Mouse (Mus musculus) WW6 (cell line): ENCODE data around the gene Aspg.
A peak's percentile ranks its signal among the peaks of the same experiment; 100 is the strongest.

Source experiments
- DNase-seq: peaks from one replicate; pipeline ENCODE4 v3.0.0-alpha.2; 2013; ENCODE audit warnings: low read depth, low spot score

Aspg gene

DNA sequence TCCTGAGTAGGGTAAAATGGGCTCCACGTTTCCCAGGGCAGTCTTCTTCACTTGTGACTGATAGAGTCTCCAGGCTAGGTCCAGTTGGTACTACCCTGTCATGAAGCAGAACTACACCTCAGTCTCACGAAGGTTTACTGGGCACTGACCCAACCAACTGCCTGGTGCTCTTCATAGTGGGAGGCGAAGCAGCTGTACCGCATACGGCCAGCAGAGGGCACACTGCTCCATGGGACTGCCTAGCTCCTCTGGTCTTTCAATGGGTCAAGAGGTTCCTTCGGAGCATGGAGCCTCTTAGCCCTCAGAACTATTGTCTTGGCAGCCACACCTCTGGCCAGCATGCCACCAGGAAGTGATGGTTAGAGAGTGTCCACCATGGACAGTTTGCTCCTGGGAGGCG is 7.2 kb downstream of the Aspg start:
- DNase-seq = no peak

DNA sequence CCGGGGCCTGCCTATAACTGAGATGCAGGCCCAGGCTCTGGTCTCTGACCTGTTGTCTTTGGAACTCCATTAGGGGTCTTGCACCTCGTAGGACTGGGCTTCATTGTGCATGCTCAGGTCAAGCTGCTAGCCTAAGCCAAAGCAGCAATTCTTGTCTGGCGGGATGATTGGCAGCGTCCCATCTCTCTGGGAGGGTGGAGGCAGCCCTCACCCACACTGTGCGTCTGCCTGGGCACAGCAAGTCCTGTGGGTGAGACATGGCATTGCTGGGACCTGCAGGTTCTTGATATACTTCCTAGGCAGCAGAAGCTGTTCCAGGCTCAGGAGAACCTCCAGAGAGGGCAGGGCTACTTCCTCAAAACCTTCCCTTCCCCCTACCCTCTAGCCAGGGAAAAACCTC is 10.5 kb downstream of the Aspg start:
- no peak for DNase-seq

DNA sequence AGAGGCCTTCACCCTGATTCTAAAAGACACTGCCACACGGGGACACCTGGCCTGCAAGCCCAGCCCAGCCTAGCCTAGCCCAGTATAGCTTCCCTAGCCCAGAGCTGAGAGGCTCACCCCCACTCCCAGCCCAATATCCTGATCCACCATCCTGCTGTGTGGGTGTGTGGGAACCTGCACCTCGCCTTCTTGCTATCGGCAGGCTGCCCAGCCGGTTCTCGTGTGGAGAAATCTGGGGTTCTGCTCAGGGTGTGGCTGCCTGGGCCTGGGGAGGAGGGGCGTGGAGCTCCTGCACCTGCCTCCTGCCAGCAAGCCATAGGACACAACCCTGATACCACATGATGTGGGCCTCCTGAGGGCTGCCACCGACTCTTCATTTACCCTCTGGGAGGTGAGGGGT is 11.2 kb downstream of the Aspg start:
- DNase-seq = no peak

DNA sequence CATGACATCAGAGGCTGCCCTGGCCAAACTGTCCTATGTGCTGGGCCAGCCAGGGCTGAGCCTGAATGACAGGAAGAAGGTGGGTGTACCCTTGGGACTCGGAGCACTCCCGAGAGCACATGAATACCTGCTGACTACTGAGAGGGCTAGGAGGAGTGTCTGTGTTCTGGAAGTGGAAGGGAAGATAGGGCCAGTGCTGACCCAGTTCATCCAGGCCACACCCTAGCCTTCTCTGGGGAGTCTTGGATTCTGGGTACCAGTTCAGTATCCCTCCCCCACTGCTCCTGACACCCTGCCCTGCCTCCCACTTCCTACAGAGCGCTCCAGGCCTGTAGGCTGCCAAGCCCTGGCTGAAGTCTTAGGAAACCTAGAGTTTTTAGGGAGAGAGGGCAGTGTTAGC is 14.7 kb downstream of the Aspg start:
- no peak for DNase-seq

DNA sequence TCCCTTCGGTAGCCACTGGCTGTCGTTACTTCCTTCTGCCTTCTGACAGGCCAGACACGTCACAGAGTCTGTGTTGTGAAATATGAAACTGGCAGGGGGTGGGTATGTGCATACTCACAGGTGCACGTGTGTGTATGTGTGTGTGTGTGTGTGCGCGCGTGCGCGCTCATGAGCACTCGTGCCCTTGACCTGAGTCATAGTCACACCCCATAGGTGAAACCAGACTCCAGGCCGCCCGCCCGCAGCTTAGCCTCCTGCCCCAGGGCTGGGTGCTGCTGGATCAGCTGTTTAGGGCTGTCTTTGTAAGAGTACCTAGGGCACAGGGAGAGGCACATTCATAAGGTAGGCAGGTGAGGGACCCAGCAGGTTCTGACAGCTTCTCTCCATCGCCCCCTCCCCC is 19.4 kb downstream of the Aspg start:
- DNase-seq = no peak

DNA sequence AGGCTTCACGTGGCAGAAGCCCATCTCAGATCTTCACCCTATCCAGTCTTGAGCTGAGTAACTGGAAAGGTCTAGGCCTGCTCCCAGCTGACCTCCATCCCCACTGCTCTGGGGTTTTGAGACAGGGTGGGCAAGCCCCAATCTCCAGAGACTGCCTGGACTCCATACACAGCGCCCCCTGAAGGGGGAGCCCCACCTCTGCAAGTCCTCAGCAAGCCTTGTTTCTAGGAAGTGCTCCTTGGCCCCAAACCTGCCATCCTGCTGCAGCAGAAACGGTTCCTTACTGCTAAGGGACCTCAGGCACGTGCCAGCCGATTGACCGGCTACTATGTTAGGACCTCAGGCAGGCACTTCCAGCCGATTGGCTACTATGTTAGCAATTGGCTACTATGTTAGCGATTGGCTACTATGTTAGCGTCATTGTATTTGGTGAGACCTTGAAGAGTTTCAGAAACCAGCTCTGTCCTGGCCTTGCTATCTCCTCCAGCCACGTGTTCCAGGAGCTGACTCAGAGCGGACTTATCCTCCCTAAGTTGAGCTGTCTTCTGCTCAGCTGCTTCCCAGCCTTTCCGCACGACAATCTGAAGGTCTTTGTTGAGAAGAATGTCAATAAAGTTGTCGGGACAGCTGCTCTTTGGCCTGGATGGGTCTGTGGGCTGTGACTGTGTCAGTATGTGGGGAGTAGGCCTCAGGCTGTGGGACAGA is 20.6 kb downstream of the Aspg start:
- no peak for DNase-seq

DNA sequence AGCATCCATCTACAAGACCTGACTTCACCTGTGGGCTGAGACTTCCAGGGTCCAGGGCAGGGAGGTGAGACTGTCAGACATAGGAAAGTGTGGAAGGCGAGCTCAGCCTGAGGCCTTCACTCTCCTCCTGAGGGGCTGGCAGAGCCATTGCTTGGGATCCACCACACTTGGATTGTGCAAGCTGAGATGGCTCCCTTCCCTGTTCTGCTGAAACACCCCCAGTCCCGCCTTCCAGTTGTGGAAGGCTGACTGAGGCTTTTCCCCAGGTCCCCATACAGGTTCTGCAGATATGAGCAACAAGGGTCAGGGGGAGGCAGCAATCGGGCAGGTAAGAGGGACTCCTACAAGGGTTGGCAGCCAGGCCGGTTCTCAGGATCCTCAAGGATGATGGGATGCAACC is 22.0 kb downstream of the Aspg start:
- no peak for DNase-seq

DNA sequence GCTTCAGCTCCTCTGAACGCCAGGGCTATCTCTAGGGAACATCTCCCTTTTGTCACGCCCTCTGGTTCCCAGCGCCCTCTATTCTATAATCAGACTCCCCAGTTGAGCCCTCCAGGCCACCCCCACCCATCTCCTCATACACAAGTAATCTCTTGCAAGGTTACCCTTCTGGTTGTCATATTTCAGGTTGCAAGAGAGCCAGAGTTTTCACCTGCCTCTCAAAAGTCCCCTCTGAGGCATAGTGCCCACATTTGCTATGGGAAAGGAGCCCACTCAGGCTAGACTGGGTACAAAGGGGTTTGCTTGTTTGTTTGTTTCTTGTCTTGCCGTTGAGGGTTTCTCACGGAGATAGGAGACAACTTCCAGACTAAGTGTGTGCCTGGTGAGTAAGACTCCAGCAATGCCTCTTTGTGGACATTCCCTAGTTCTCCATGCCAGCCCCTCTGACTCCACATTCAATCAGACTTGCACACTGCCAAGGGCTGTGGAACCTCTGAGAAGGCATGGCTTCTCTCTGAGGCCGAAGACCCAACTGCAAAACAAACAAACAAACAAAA is 22.9 kb downstream of the Aspg start:
- DNase-seq = no peak

DNA sequence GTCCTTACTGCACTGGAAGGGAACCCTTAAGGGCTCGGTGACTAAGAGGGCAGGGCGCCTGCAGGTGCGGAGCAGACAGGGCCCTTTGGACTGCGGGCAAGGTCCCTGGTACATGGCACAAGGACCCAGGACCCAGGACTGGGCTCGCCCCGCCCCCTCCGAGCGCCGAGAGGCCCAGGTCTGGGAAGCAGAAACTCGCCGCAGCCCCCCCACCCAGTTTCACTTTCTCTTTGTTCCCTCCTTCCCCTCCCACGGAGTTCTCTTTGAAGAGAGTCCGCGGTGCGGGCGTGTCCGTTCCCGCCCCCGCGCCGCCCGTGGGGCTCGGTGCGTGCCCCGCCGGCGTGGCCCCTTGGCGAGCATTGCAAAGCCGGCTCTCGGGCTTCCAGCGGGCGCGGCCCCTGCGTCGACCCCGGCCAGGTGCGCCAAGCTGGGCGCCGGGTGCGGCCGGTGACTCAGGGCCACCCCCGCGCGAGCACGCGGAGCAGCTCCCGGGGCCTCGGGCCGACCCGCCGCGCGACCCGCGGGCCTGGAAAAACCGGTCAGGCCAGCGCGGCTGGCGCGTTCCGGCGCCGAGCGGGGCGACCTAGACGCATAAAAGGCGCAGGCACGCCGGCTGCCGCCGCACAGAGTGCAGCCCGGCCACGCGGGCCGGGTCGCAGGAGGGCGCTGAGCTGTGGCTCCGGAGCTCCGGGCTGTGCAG is 23.8 kb downstream of the Aspg start:
- no peak for DNase-seq

DNA sequence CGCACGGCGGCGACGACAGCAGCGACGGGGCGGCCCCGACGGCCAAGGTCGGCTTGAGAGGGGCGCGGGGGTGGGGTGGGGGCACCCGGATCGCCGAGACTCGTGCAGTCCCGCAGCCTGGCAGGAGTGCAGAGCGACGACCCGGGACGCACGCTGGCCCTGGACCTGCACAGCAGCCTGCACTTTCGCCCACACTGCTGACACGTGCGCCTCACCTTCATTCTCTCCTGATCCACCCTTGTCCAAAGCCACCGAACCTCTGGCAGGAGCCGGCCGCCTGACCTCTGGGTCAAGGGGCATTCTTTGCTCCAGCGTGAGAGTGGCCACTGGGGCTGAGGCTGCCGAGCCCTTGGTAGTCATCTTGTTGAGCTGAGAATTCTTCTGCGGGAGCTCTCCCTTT is 24.5 kb downstream of the Aspg start:
- DNase-seq = no peak

DNA sequence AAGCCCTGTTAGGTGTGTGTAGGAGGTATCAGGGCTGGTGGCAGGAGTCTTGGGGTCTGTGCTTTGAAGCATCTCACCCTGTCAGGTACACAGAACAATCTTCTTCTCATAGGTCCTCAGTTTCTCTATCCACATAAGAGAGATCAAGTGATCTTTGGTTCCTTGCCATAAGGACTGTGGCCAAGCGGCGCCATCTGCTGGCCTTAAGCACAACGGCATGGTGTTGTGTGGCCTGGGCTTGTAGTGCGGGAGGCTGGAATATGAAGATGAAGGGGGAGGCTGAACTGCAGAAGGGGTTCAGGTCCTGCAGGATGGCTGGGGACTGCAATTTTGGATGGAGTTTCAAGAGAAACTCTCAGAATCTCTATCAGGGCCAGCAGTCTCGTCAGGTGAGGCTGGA is 33.8 kb downstream of the Aspg start:
- DNase-seq = no peak

DNA sequence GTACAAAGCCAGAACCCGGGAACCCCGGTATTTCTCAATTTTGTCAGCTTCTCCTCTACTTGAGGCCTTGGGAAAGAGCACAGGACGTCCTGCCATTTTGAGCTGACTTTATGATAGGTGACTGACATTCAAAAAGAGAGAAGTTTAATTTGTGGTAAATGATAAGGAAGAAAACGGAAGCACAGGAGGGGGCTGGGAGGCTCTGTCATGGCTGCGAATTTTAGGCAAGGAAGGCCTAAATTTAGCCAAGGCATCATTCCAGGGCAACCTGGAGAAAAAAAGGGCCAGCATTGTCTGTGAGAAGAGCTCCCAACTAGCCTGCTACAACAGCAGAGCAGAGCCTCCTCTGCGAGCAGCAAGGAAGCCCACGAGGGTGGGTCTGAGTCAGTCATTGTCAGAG is 34.3 kb downstream of the Aspg start:
- no peak for DNase-seq

DNA sequence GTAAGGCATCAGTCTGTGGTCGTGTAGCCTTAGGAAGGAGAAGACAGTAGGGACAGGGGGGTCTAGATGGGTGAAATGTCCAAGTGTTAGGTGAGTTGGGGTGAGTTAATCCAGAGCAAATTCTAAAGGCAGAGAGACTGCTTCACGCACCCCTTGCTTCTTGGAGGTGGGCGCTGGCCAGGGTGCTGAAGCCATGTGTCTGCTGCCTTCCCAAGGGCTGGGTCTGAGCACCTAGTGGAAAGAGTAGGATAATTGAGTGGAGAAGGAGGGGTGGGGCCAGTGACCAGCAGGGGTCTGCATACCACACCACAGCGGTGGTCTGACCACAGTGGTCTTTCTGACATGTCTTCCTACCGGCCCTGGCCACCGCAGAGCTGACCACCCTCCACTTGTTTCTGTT is 34.8 kb downstream of the Aspg start:
- no peak for DNase-seq

DNA sequence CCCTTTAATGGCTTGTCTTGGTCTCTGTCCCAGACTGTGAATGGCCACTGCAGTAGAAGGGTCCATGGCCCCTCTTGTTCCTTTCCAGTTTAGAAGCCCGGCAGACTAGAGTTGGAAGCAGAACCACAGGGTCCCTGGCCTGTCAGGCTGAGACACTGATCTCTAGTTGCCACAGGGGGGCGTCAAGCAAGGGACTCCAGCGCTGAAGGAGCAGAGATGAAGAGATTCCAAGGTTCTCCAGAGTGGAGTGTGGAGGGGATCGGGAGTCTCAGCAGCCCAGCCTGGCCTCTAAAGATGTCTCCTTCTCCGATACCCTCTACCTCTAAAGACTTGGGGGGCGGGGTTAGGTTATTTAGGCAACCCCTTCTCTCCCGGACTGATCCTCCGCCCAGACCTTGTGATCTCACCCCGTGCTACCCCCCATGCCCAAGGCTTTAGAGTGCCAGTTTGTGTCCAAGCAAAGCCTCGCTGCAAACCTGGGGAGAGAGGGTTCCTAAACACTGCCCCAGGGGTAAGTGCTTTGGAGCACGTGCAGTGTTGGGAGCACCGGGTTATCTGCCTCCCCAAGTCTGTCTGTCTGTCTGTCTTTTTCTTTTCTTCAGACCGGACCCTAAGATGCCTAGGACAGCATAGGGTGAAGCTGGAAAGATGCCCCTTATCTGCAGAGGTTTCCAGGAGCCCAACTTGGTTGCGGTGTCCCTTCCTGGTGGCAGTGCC is 36.8 kb downstream of the Aspg start:
- peak; percentile 56 for DNase-seq

DNA sequence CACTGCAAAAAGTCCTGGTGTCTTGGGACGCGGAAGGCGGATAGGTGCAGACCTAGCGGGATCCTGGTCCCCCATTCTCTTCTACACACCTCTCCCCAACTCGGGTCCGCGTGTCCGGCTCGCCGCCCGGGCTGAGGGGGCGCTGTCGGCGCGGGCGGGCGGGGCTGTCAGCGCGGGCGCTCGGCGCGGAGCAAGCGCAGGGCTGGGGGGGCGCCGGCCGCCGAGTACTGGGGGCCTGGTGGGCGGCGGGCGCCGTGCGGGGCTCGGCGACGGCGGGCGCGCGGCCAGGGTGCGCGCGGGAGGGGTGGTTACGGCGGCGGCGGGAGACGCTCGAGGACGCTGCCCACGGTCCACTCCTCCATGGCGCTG is 37.3 kb downstream of the Aspg start:
- DNase-seq = no peak

DNA sequence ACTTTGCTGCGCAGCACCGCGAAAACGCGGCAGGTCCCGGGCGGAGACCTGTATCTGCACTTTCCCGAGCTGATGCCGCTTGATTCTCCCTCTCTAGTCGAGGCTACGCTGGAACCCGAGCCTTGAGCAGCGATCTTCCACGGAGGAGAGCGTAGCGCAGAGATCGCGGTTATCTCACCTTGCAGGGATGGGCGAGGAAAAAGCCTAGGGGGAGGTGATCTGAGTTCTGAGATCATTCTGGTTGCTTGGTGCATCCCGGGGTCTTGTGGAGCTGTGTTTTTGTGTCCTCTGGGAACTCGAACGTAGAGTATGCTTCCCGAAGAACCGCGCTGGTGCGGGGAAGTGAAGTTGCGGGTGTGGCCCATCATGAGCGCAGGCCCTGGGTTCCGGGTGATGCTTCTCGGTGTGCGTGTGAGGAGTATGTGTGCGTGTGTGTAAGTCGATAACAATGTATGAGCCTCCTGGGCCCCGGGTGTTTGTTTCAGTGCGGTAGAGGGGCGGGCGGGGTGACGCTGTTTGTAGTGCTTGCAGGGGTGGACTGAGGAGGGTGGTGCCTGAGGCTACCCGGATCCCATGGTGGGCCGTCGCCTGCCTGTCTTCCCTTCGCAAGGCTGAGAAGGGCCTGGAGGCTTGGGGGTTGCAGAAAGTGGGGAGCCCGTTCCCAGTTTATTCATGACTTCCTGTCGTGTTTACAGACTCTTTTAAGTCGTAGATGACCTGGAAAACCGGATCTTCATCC is 38.1 kb downstream of the Aspg start:
- no peak for DNase-seq

DNA sequence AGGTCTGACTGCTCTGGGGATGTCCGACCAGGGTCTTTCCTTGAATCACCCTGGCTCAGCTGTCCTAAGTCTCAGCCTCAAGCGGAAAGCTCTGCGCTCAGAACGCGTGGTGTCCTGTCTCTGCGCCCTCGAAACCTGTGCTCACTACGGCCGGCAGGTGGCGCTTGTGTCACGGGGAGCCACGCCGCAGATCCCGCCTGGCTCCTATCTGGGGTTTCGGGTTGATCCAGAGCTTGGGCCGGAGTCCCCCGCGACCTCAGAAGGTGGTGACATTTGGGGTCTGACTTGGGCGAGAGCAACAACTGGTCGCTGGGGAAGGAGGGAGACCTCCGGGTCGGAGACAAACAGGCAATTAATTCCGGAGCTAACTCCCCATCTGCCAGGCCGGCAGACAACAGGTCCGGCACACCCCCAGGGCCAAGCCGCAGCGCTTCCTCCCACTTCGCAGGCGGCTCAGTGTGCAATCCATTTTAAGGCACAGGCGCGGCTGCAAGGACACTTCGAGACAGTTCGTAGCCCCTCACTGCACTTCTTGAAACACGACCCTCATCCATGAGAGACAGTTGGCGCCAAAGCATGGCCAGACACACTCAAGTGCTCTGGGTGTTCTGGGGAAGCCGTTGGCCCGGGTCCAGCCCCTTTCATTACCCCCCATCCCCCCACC is 38.9 kb downstream of the Aspg start:
- peak; percentile 54 for DNase-seq

DNA sequence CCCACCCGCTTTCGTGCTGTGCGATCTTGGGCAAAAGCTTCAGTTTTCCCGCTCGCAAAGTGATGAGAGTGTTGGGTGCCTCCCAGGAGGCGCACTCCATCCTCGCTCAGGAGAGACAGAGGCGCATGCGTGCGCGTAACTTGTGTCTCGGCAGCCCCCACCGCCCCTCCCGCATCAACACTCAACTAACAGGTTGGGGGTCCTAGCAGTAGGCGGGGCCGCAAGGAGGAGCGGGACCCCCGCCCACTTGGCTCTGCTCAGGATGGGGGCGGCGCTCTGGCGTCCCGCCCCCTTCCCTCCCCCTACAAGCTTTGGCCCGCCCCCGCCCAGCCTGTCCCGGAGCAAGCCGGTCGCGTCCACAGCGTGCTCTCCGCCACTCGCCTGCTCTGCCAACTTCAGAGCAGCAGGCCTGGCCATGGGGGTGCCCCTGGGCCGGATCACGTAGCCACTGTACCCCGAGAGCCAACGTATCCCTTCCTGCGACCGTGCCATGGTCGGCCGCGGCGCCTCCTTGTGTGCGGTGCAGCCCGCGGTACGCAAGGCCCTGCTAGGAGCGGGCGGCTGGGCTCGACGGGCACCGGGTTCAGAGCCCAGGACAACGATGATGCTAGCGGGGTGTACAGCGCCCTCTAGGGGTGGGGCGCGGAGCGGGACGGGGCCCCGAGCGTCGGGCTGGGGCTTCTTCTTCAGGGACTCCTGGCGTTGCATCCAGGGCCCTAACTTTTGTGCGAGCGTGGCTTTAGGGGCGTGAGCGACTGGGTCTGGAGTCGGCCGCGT is 39.6 kb downstream of the Aspg start, which contains the start of gene Kif26a:
Gene Kif26a (plus strand): TSS at position 334 of the 777 bp plus-strand sequence.
- DNase-seq = peak; percentile 77

DNA sequence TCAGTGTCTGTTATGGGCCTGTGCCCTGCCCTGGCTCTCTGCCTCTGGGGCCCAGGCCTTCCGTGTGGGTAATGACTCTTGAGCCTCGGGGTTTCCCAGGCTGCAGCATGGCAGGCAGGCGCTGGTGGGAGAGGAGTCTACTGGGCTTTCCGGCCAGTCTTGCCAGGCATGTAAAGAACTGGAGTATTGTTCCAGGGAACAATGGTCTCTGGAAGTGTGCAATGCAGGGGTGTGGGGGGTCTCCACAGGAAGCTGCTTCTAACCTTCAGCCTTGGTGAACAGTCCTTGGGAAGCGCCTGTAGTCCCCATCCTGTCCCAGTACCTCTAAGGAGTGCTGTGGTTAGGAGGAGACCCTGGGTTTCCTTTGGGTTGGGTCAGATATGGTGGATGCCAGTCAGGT is 40.9 kb downstream of the Aspg start:
- DNase-seq = no peak

DNA sequence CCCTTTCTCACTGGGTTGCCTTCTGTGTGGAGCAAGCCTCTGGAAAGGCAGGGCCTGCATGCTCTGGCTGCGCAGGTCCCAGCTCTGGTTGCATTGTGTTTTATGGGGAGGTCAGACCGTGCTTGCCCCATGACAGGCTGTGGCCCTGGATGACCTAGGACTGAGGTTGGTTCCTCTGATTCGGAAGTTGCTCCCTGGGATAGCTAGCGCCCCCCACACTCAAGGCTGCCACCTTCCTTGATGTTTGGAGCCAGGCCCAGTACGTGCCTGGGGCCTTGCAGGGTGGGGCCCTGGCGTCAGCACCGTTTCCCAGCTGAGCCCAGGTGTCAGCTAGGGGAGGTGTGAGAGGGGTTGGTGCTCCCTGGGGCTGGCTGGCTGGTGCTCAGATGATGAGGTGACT is 43.5 kb downstream of the Aspg start:
- no peak for DNase-seq
